Mouse (Mus musculus) gastrocnemius, postnatal 36 days (tissue): Measurements from ENCODE around the gene Abca3. TPM values are rescaled to one million over a fixed set of nuclear protein-coding genes. Genes with fewer than 3 reads are reported as not detected.
"Not testable (repeated sequence)": the region's sequence is repeated elsewhere in the genome, so short reads cannot be mapped to it uniquely, and the experiment has no call there.

Experiments used
- DNase-seq, 2 experiments: peaks; one replicate each; pipeline ENCODE4 v3.0.0; 2022
- intact Hi-C: fragments of 180-260 bp; cut with DNase I; formaldehyde crosslinking; loops from one replicate; pipeline ENCODE4 v1.15.1; 2025
- microRNA-seq, 2 experiments: library from miRNA; unstranded; fragments of <30 nt; microRNA quantifications; one replicate each; pipeline ENCODE4 v1.2.0; 2021
- total RNA-seq, 2 experiments: library from RNA; stranded (reverse); gene quantifications; 2 replicates each; pipeline ENCODE4 v1.2.3; 2021

The Abca3 gene
- total RNA-seq, 2 experiments from 2014 or later, result 6.5 to 7.4 TPM

- intact Hi-C loops, result no loop called here
- no peak for DNase-seq
These were observed 77.6 kb downstream of the Abca3 start for GRCm38 (mm10) chr17:24429201-24429983.

- intact Hi-C loops, result no loop called here
- DNase-seq, result no peak
These were observed 85.3 kb downstream of the Abca3 start for GRCm38 (mm10) chr17:24437016-24437415.

- intact Hi-C loops, result no loop called here
- no peak for DNase-seq
These were observed 88.6 kb downstream of the Abca3 start for GRCm38 (mm10) chr17:24440377-24440776.

- DNase-seq, result no peak
- intact Hi-C loops, result no loop called here
These were observed 89.4 kb downstream of the Abca3 start for GRCm38 (mm10) chr17:24441148-24441547.

GRCm38 (mm10) chr17:24442107-24442506, 90.4 kb downstream of the Abca3 start:
- intact Hi-C loops, result no loop called here
- DNase-seq, result no peak

- intact Hi-C loops, result no loop called here
- DNase-seq, result no peak
These were observed 90.9 kb downstream of the Abca3 start, which contains the start of gene Dnase1l2 for GRCm38 (mm10) chr17:24442632-24443155. TSS of gene Dnase1l2 (minus strand) at chr17:24443105.

GRCm38 (mm10) chr17:24443409-24443808, 91.7 kb downstream of the Abca3 start:
- no peak for DNase-seq
- intact Hi-C loops, result no loop called here

GRCm38 (mm10) chr17:24446590-24446989, 94.8 kb downstream of the Abca3 start:
- DNase-seq, result no peak
- intact Hi-C loops, result no loop called here

- intact Hi-C loops, result no loop called here
- DNase-seq, result no peak
These were observed 97.8 kb downstream of the Abca3 start for GRCm38 (mm10) chr17:24449507-24449906.

GRCm38 (mm10) chr17:24451220-24451619, 99.5 kb downstream of the Abca3 start:
- intact Hi-C loops, result no loop called here
- DNase-seq, result no peak

GRCm38 (mm10) chr17:24453372-24453771, 101.6 kb downstream of the Abca3 start:
- intact Hi-C loops, result no loop called here
- no peak for DNase-seq

- no peak for DNase-seq
- intact Hi-C loops, result no loop called here
These were observed 102.5 kb downstream of the Abca3 start for GRCm38 (mm10) chr17:24454218-24454755.

- DNase-seq, result peak; percentile 97 to 99
- intact Hi-C loops, result no loop called here
These were observed 103.2 kb downstream of the Abca3 start for GRCm38 (mm10) chr17:24454756-24455522.

- DNase-seq, intact Hi-C loops: not testable (repeated sequence)
These were observed 103.9 kb downstream of the Abca3 start for GRCm38 (mm10) chr17:24455523-24456206.

Small RNA genes within 50 kb of the gene (microRNA-seq; reads per million reads assigned to microRNA genes)
- 0 reads per million in 2 experiments for gene Gm24427

Other genes with a start within 250 kb of the Abca3 start
- 10 to 100 TPM; 35.5 to 39.9 TPM for gene Pdpk1, start 201.0 kb upstream of the Abca3 start, total RNA-seq
- gene Amdhd2, start 188.2 kb upstream of the Abca3 start, total RNA-seq, result 10 to 100 TPM in 1 of 2 experiments, 1 to 10 TPM in 1; 8.4 to 10.4 TPM
- 100 to 1,000 TPM; 142 to 153 TPM for gene Atp6v0c, start 182.2 kb upstream of the Abca3 start, total RNA-seq
- 1 to 10 TPM; 2.9 to 4.4 TPM for gene Tbc1d24, start 146.4 kb upstream of the Abca3 start, total RNA-seq
- gene Ntn3, start 142.4 kb upstream of the Abca3 start, total RNA-seq, result under 1 TPM; 0.33 to 0.35 TPM
- 1 to 10 TPM in 1 of 2 experiments, under 1 TPM in 1; 0.96 to 1.1 TPM for gene Tedc2, start 131.1 kb upstream of the Abca3 start, total RNA-seq
- 1 to 10 TPM in 1 of 2 experiments, under 1 TPM in 1; 0.91 to 1.1 TPM for gene Ccnf, start 100.5 kb upstream of the Abca3 start, total RNA-seq
- gene Abca17, start 882 bp upstream of the Abca3 start, total RNA-seq, result not detected
- gene Rnps1, start 62.6 kb downstream of the Abca3 start, total RNA-seq, result 10 to 100 TPM; 41.7 to 48.3 TPM
- gene Eci1, start 74.7 kb downstream of the Abca3 start, total RNA-seq, result 100 to 1,000 TPM; 129 to 179 TPM
- gene Dnase1l2, start 91.2 kb downstream of the Abca3 start, total RNA-seq, result under 1 TPM; 0.49 to 0.99 TPM
- gene E4f1, start 118.4 kb downstream of the Abca3 start, total RNA-seq, result 10 to 100 TPM in 1 of 2 experiments, 1 to 10 TPM in 1; 9.5 to 11.7 TPM
- gene Pgp, start 118.4 kb downstream of the Abca3 start, total RNA-seq, result 10 to 100 TPM; 50.7 to 54.6 TPM
- gene Bricd5, start 121.9 kb downstream of the Abca3 start, total RNA-seq, result under 1 TPM in 1 of 2 experiments, not detected in 1; 0.26 TPM
- gene Mlst8, start 127.1 kb downstream of the Abca3 start, total RNA-seq, result 10 to 100 TPM; 11.9 to 12.1 TPM
- gene Caskin1, start 136.7 kb downstream of the Abca3 start, total RNA-seq, result under 1 TPM; 0.05 TPM
- gene Traf7, start 176.0 kb downstream of the Abca3 start, total RNA-seq, result 10 to 100 TPM; 23.7 to 30.2 TPM
- under 1 TPM in 1 of 2 experiments, not detected in 1; 0.20 TPM for gene Rab26, start 182.3 kb downstream of the Abca3 start, total RNA-seq
- 10 to 100 TPM; 19.8 to 20.3 TPM for gene Pkd1, start 197.9 kb downstream of the Abca3 start, total RNA-seq